In genomic region chr2:31484187-31484586, GRCm38 (mm10) we compare ENCODE assay signal across 8 mouse cellular contexts. TPM values are rescaled to one million over a fixed set of nuclear protein-coding genes. Genes with fewer than 3 reads are reported as not detected.
DNase-seq lines count a peak whose midpoint lies in the region; ATAC-seq and TF ChIP-seq lines count a peak whose summit lies in the region.

No protein-coding gene starts in this region.

- no peaks in the 10 kb centered on the region for H3K27me3 ChIP-seq in heart, adult 2 months (ENCODE audit: control insufficient read depth, insufficient read depth, low read length)
- no peaks in the 10 kb centered on the region for H3K27me3 ChIP-seq in small intestine, adult 2 months (ENCODE audit: control insufficient read depth, insufficient read depth, low read length)

- H3K36me3 ChIP-seq in heart, adult 2 months (ENCODE audit: control insufficient read depth, insufficient read depth, low read length): no peaks in the 10 kb centered on the region
- H3K36me3 ChIP-seq in small intestine, adult 2 months (ENCODE audit: control insufficient read depth, insufficient read depth, low read length): no peaks in the 10 kb centered on the region

- no peak for TF ChIP-seq EP300 in heart, adult 2 months (IDR thresholded peaks at IDR 0.05; ENCODE audit: insufficient read depth, low read depth, low read length)

- peak; percentile 75 for TF ChIP-seq CTCF in heart, adult 2 months (IDR thresholded peaks at IDR 0.05)
- peak; percentile 91 for TF ChIP-seq CTCF in cortical plate, adult 2 months (IDR thresholded peaks at IDR 0.05; ENCODE audit: extremely low read depth, insufficient read depth, low read length)
- peak; percentile 71; the same call in 1 of the 2 replicates for TF ChIP-seq CTCF in small intestine, adult 2 months (IDR thresholded peaks at IDR 0.05; ENCODE audit: extremely low read depth, insufficient read length, insufficient replicate concordance, low read depth, low read length)

- H3K4me1 ChIP-seq in heart, adult 2 months (ENCODE audit: control insufficient read depth, insufficient read depth, low read length): no peaks in the 10 kb centered on the region
- H3K4me1 ChIP-seq in cortical plate, adult 2 months (ENCODE audit: control insufficient read depth, insufficient read depth, low read length): no peaks in the 10 kb centered on the region
- H3K4me1 ChIP-seq in small intestine, adult 2 months (ENCODE audit: control insufficient read depth, insufficient read depth, insufficient read length, low read length): no peaks in the 10 kb centered on the region

- no peak overlapping the region for H3K27ac ChIP-seq in heart, adult 2 months
- no peak overlapping the region for H3K27ac ChIP-seq in cortical plate, adult 2 months (ENCODE audit: insufficient read depth, low read length)
- H3K27ac ChIP-seq in small intestine, adult 2 months (ENCODE audit: insufficient read depth, low read depth, low read length): no peak overlapping the region

- 37% methylated on average over 5 of the region's 5 CpGs for WGBS in heart, adult 2 months
- WGBS in small intestine, adult 2 months: 44% methylated on average over 5 of the region's 5 CpGs

- no peaks in the 10 kb centered on the region for H3K79me2 ChIP-seq in heart, adult 2 months (replicated peaks; ENCODE audit: control insufficient read depth, insufficient read depth, low read length)

- ATAC-seq in megakaryocyte-erythroid progenitor cell, adult 5-6 weeks (replicated peaks; ENCODE audit: low FRiP score, low TSS enrichment, poor library complexity, severe bottlenecking): peak; percentile 19; the same call in 1 of the 2 replicates

- H3K4me3 ChIP-seq in heart, adult 2 months: no peak overlapping the region
- no peak overlapping the region for H3K4me3 ChIP-seq in cortical plate, adult 2 months (ENCODE audit: insufficient read depth, low read length)
- no peak overlapping the region for H3K4me3 ChIP-seq in small intestine, adult 2 months (ENCODE audit: low read depth, low read length)

- TF ChIP-seq POLR2A in heart, adult 2 months (IDR thresholded peaks at IDR 0.05; ENCODE audit: insufficient read depth, low read depth, low read length): no peak
- no peak for TF ChIP-seq POLR2A in cortical plate, adult 2 months (IDR thresholded peaks at IDR 0.05; ENCODE audit: extremely low read depth, insufficient read depth, low read length)
- TF ChIP-seq POLR2A in small intestine, adult 2 months (IDR thresholded peaks at IDR 0.05; ENCODE audit: low read depth, low read length): no peak

- intact Hi-C loops in heart, adult 2 months (cut with DNase I): loop anchor here (10.0 kb wide), 1 partner anchor 301 kb away; no protein-coding TSS in a partner anchor

- H3K9ac ChIP-seq in heart, adult 2 months (ENCODE audit: low read depth, low read length): no peak overlapping the region

- DNase-seq in heart, adult 2 months: peak in 1 of 2 experiments; percentile 58
- DNase-seq in heart, adult 11 months: no peak
- peak; percentile 90 for DNase-seq in ZHBTc4 (ENCODE audit: low read depth, low spot score)
- DNase-seq in gastrocnemius, postnatal 4 days (ENCODE audit: low spot score in 2 of 2): peak; percentile 60 to 78
- peak; percentile 67 to 69 for DNase-seq in layer of hippocampus, postnatal 36 days

RNA-seq across cellular contexts. Expression of gene Ass1, which starts 14.2 kb away (rescaled TPM):
- 1 to 10 TPM; 5.4 to 6.5 TPM for total RNA-seq in heart, adult 2 months (2021)
- polyA plus RNA-seq in heart, adult 2 months (2012; rRNA removed): 4.9 and 7.0 TPM in 2 replicates
- 37.1 and 39.2 TPM in 2 replicates for polyA plus RNA-seq in cortical plate, adult 2 months (2012; rRNA removed)
- total RNA-seq in gastrocnemius, postnatal 4 days (2021): 1 to 10 TPM; 2.8 to 4.2 TPM
- total RNA-seq in layer of hippocampus, postnatal 36 days (2021): 10 to 100 TPM; 19.5 to 21.8 TPM
- total RNA-seq in megakaryocyte-erythroid progenitor cell, adult 5-6 weeks (2014; fragmentation: Nextera tagmentation): 63.2 and 78.5 TPM in 2 replicates
- total RNA-seq in megakaryocyte-erythroid progenitor cell, adult 5-6 weeks (2017): 93.7 and 108 TPM in 2 replicates
- 4.3 and 5.2 TPM in 2 replicates for polyA plus RNA-seq in small intestine, adult 2 months (2012; rRNA removed)
